Mouse (Mus musculus) NIH3T3 (cell line): ENCODE data around the gene Mydgf.

Experiments
- DNase-seq: peaks from one replicate; pipeline ENCODE4 v3.0.0-alpha.2; 2012; ENCODE audit warnings: low read depth

Gene Mydgf

GRCm38 (mm10) chr17:56183658-56184103, at the start of gene Mydgf:
TSS of gene Mydgf (minus strand) at chr17:56183920.
- DNase-seq, result peak; percentile 98

GRCm38 (mm10) chr17:56233389-56233788, 49.7 kb upstream of the Mydgf start:
- no peak for DNase-seq

GRCm38 (mm10) chr17:56229943-56230342, 46.2 kb upstream of the Mydgf start:
- no peak for DNase-seq

GRCm38 (mm10) chr17:56226566-56226965, 42.8 kb upstream of the Mydgf start:
- DNase-seq, result peak; percentile 52

- DNase-seq, result no peak
Measured at GRCm38 (mm10) chr17:56224916-56225315, 41.2 kb upstream of the Mydgf start.

- peak; percentile 88 for DNase-seq
Measured at GRCm38 (mm10) chr17:56219805-56220204, 36.1 kb upstream of the Mydgf start.

- no peak for DNase-seq
Measured at GRCm38 (mm10) chr17:56219251-56219650, 35.5 kb upstream of the Mydgf start.

GRCm38 (mm10) chr17:56218377-56219191, 34.9 kb upstream of the Mydgf start, which contains the start of gene Dpp9:
TSS of gene Dpp9 (minus strand) at chr17:56218905.
- peak; percentile 95 for DNase-seq

GRCm38 (mm10) chr17:56217670-56218069, 34.0 kb upstream of the Mydgf start:
- no peak for DNase-seq

- DNase-seq, result no peak
Measured at GRCm38 (mm10) chr17:56214229-56214628, 30.5 kb upstream of the Mydgf start.

- DNase-seq, result no peak
Measured at GRCm38 (mm10) chr17:56212676-56213075, 29.0 kb upstream of the Mydgf start.

- DNase-seq, result no peak
Measured at GRCm38 (mm10) chr17:56211090-56211489, 27.4 kb upstream of the Mydgf start.

- DNase-seq, result no peak
Measured at GRCm38 (mm10) chr17:56208821-56209220, 25.1 kb upstream of the Mydgf start.

GRCm38 (mm10) chr17:56207963-56208530, 24.3 kb upstream of the Mydgf start:
- no peak for DNase-seq

GRCm38 (mm10) chr17:56206986-56207674, 23.4 kb upstream of the Mydgf start:
- DNase-seq, result no peak

- no peak for DNase-seq
Measured at GRCm38 (mm10) chr17:56206276-56206884, 22.7 kb upstream of the Mydgf start.

GRCm38 (mm10) chr17:56203729-56204128, 20.0 kb upstream of the Mydgf start:
- DNase-seq, result peak; percentile 50

- DNase-seq, result no peak
Measured at GRCm38 (mm10) chr17:56202476-56202875, 18.8 kb upstream of the Mydgf start.

GRCm38 (mm10) chr17:56201642-56202041, 17.9 kb upstream of the Mydgf start:
- DNase-seq, result no peak

GRCm38 (mm10) chr17:56200586-56200985, 16.9 kb upstream of the Mydgf start:
- DNase-seq, result peak; percentile 25

GRCm38 (mm10) chr17:56196860-56197259, 13.1 kb upstream of the Mydgf start:
- DNase-seq, result peak; percentile 56

GRCm38 (mm10) chr17:56194765-56195164, 11.0 kb upstream of the Mydgf start:
- no peak for DNase-seq
